Mouse (Mus musculus) bone marrow, adult 2 months (tissue): ENCODE measurements around the gene Cnnm4. TPM values are rescaled to one million over a fixed set of nuclear protein-coding genes. Genes with fewer than 3 reads are reported as not detected.
A peak's percentile ranks its signal among the peaks of the same experiment; 100 is the strongest.

ENCODE experiments used
- H3K27ac ChIP-seq: fragments of 200-500 bp; 2 replicates; pipeline ENCODE4 v1.5.1; 2012; ENCODE audit warnings: low read depth, mild to moderate bottlenecking, control low read depth, inconsistent platforms, low read length; ENCODE audit not compliant: control insufficient read depth, poor library complexity, insufficient read depth
- H3K4me1 ChIP-seq: fragments of 200-500 bp; 2 replicates; pipeline ENCODE4 v1.6.1; 2011; ENCODE audit warnings: low read length; ENCODE audit not compliant: control insufficient read depth, insufficient read depth
- H3K4me3 ChIP-seq: fragments of 200-500 bp; replicated peaks from 2 replicates; pipeline ENCODE3; 2011; ENCODE audit warnings: mild to moderate bottlenecking, low read depth, low read length, control low read depth; ENCODE audit not compliant: control insufficient read depth
- CTCF ChIP-seq: fragments of 200-500 bp; IDR thresholded peaks from 2 replicates; pipeline ENCODE4 v1.5.1; 2011; ENCODE audit warnings: low read length, control low read depth; ENCODE audit not compliant: control insufficient read depth, insufficient read depth
- POLR2A ChIP-seq: fragments of 200-500 bp; IDR thresholded peaks from 2 replicates; pipeline ENCODE4 v1.6.1; 2011; ENCODE audit warnings: low read depth, mild to moderate bottlenecking, control low read depth, low read length, borderline replicate concordance; ENCODE audit not compliant: control insufficient read depth
- WGBS: fragments of 180-500 bp; shearing (Covaris S2); methylation state at CpG from one replicate; pipeline ENCODE4 v1.1.7; 2018; 5-methylcytosine and 5-hydroxymethylcytosine counted together
- polyA plus RNA-seq: library from polyadenylated mRNA; stranded (reverse); fragments of >200 nt; gene quantifications from 2 replicates; pipeline ENCODE4 v1.2.4, GENCODE M21; 2011; ENCODE audit warnings: low replicate concordance; ENCODE audit not compliant: missing spikeins, insufficient read depth, insufficient read length

Gene Cnnm4
- polyA plus RNA-seq, 1 experiment, result 4.2 TPM

- TF ChIP-seq POLR2A (no peak), CTCF (no peak)
Measured at GRCm38 (mm10) chr1:36552506-36552905, 81.1 kb downstream of the Cnnm4 start.

GRCm38 (mm10) chr1:36554633-36555399 is 83.4 kb downstream of the Cnnm4 start:
- Histone ChIP-seq H3K27ac (no peak overlapping the region), H3K4me3 (no peak overlapping the region), H3K4me1 (no peaks in the 10 kb centered on the region)
- TF ChIP-seq POLR2A, result no peak
- no peak for TF ChIP-seq CTCF
- WGBS, result 71% methylated on average over 21 of the region's 21 CpGs

More at GRCm38 (mm10) chr1:36552506-36552905, 81.1 kb downstream of the Cnnm4 start:
- Histone ChIP-seq H3K4me1 (no peaks in the 10 kb centered on the region), H3K4me3 (no peak overlapping the region), H3K27ac (no peak overlapping the region)
- 76% methylated on average over 16 of the region's 16 CpGs for WGBS

GRCm38 (mm10) chr1:36555798-36556395 is 84.5 kb downstream of the Cnnm4 start:
- WGBS, result 27% methylated on average over 8 of the region's 8 CpGs
- Histone ChIP-seq H3K4me3 (no peak overlapping the region), H3K27ac (no peak overlapping the region), H3K4me1 (no peaks in the 10 kb centered on the region)
- TF ChIP-seq CTCF (no peak), POLR2A (no peak)

- under 1% methylated on average over 52 of the region's 52 CpGs for WGBS
- Histone ChIP-seq H3K27ac (peak overlapping the region; percentile 26; the same call in 1 of the 2 replicates), H3K4me3 (peak overlapping the region; percentile 64), H3K4me1 (no peaks in the 10 kb centered on the region)
- TF ChIP-seq CTCF (peak; percentile 42; the same call in 1 of the 2 replicates), POLR2A (peak; percentile 18; the same call in 1 of the 2 replicates)
Measured at GRCm38 (mm10) chr1:36556553-36557456, 85.4 kb downstream of the Cnnm4 start.

GRCm38 (mm10) chr1:36557457-36558011 is 86.1 kb downstream of the Cnnm4 start:
- Histone ChIP-seq H3K4me1 (no peaks in the 10 kb centered on the region), H3K4me3 (peak overlapping the region; percentile 64), H3K27ac (peak overlapping the region; percentile 40; the same call in 1 of the 2 replicates)
- under 1% methylated on average over 48 of the region's 48 CpGs for WGBS
- TF ChIP-seq POLR2A (no peak), CTCF (no peak)

Other genes with a start within 250 kb of the Cnnm4 start
- 14.8 and 33.9 TPM in 2 replicates for gene Uggt1, start 226.9 kb upstream of the Cnnm4 start, polyA plus RNA-seq
- 33.7 and 62.7 TPM in 2 replicates for gene Neurl3, start 196.9 kb upstream of the Cnnm4 start, polyA plus RNA-seq
- gene Arid5a, start 163.9 kb upstream of the Cnnm4 start, polyA plus RNA-seq, result 14.3 and 36.7 TPM in 2 replicates
- 12.2 and 27.8 TPM in 2 replicates for gene Kansl3, start 102.4 kb upstream of the Cnnm4 start, polyA plus RNA-seq
- not detected in 2 replicates for gene Fer1l5, start 99.3 kb upstream of the Cnnm4 start, polyA plus RNA-seq
- 13.4 and 34.0 TPM in 2 replicates for gene Lman2l, start 26.3 kb upstream of the Cnnm4 start, polyA plus RNA-seq
- gene Cnnm3, start 40.2 kb downstream of the Cnnm4 start, polyA plus RNA-seq, result 3.9 and 10.9 TPM in 2 replicates
- 4.4 and 18.0 TPM in 2 replicates for gene Ankrd23, start 65.3 kb downstream of the Cnnm4 start, polyA plus RNA-seq
- 5.7 TPM in 1 of 2 replicates, not detected in the other for gene Gm42417, start 67.8 kb downstream of the Cnnm4 start, polyA plus RNA-seq
- 2.2 and 3.5 TPM in 2 replicates for gene Ankrd39, start 75.8 kb downstream of the Cnnm4 start, polyA plus RNA-seq
- gene Sema4c, start 86.7 kb downstream of the Cnnm4 start, polyA plus RNA-seq, result 2.4 and 4.8 TPM in 2 replicates
- 1.5 TPM in 1 of 2 replicates, not detected in the other for gene Fam178b, start 211.6 kb downstream of the Cnnm4 start, polyA plus RNA-seq
- 390 and 471 TPM in 2 replicates for gene Cox5b, start 219.8 kb downstream of the Cnnm4 start, polyA plus RNA-seq
- gene 4933424G06Rik, start 238.5 kb downstream of the Cnnm4 start, polyA plus RNA-seq, result not detected in 2 replicates
- gene Actr1b, start 242.8 kb downstream of the Cnnm4 start, polyA plus RNA-seq, result 19.0 and 47.5 TPM in 2 replicates